Mouse (Mus musculus) ZHBTc4 (cell line): ENCODE data around the gene Eif5a.
A peak's percentile ranks its signal among the peaks of the same experiment; 100 is the strongest.

Experiments
- DNase-seq: peaks from one replicate; pipeline ENCODE4 v3.0.0-alpha.2; 2011; ENCODE audit warnings: low read depth, low spot score

Eif5a gene

GRCm38 (mm10) chr11:69876867-69877266 is 44.9 kb downstream of the Eif5a start:
- DNase-seq: peak; percentile 98

DNA sequence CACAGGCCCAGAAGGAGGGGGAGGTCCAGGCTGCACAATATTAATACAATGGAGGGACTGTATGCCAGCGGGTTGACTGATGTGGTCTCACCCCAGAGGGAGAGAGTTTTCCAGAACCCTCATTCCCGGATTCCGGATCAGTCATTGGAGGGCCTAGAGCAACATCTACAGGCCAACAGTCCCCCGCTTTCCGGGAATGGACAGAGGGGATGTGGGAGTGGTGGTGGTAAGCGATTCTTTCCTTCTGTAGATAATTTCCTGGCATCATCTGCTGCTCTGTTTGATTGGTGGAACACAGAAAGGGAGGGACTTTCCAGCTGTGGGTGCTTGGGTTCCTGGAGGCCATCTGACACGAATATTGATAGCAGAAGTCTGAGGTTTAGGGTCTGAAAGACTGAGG is 45.6 kb downstream of the Eif5a start:
- DNase-seq: no peak

DNA sequence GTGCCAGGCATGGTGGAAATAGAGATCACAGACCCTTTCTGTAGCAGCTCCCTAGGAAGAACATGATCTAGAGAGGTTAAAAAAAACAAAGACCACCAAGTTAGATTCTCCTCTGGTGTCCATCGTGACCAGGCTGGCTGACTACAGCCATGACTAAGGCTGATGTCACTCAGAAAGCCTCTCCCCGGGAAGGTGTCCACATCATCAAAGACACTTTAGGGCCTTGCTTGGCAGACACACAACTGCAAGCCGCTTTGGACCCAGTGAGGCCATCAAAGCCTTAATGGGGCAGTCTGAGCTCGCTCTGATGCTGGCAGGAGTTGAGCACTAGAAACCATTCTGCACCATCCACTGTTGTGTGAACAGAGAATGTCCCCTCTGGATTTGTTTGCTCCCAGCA is 49.3 kb downstream of the Eif5a start:
- no peak for DNase-seq

DNA sequence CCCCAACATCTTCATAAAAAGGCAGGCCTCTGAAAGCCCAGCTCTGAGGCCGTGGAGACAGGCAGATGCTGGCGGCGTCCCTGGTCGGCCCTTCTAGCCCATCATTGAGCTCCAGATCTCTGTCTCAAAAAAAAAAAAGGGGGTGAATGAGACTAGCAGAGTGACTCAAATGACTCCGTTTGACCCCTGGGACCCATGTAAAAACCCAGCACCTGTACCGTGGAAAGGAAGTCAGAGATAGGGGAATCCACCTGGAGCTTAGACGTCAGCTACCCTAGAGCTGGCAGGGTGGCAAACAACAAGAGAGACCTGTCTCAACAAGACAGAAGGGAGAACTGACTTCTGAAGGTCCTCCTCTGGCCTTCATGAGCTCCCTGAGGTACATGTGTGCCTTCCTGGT is 49.9 kb downstream of the Eif5a start:
- no peak for DNase-seq

DNA sequence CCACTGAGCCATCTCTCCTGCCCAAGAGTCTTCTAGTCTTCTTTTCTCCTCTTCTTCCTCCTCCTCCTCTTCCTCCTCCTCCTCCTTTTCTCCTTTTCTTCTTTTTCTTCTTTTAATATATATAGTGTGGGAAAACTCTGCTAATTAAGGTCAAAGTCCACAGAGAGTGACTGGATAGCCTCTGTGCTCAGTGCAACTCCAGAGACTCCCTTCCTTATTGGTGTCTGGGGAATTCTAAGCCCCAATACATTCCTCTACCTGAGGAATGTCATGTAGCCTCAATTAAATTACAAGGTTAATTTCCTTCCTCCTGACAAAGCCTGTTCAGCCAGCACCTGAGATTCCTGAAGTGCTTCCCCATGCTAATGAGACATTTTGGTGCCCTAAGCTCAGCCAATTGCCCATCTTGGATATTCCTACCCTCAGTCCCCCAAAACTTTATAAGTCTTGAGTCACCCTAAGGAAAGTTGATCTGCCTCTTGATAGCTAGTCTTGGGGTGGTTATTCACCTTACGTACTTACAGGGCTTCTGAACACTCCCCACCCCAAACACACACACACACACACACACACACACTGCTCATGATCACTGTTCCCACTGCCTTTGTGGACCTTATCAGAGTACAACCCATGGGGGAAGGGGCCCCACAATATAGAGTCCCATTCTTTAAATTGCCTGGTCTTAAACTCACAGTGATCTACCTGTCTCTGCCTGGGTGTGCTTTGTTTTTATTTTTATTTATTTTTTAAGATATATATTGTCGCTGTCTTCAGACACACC is 51.3 kb downstream of the Eif5a start:
- DNase-seq: no peak

GRCm38 (mm10) chr11:69867335-69867734 is 54.4 kb downstream of the Eif5a start:
- no peak for DNase-seq
